Mouse (Mus musculus) G1E (cell line): ENCODE results near the gene Nlk. TPM values are rescaled to one million over a fixed set of nuclear protein-coding genes. Genes with fewer than 3 reads are reported as not detected.
"Not testable (repeated sequence)": the region's sequence is repeated elsewhere in the genome, so short reads cannot be mapped to it uniquely, and the experiment has no call there.

Experiments used
- ATAC-seq: 2 replicates; pipeline ENCODE4 v1.8.0; 2016; ENCODE audit warnings: mild to moderate bottlenecking; ENCODE audit not compliant: insufficient number of reproducible peaks, poor library complexity, low FRiP score, severe bottlenecking; ENCODE audit errors: extremely low read depth
- DNase-seq: peaks from one replicate; pipeline ENCODE4 v3.0.0; 2012; ENCODE audit warnings: low spot score
- H3K27me3 ChIP-seq: 2 replicates; pipeline ENCODE4 v1.6.1; 2012; ENCODE audit warnings: mild to moderate bottlenecking, low read length, inconsistent platforms; ENCODE audit not compliant: insufficient read depth
- H3K36me3 ChIP-seq: replicated peaks from 2 replicates; pipeline ENCODE3; 2012; ENCODE audit warnings: mild to moderate bottlenecking, inconsistent platforms
- H3K4me1 ChIP-seq: 2 replicates; pipeline ENCODE4 v1.6.1; 2012; ENCODE audit warnings: low read depth, low read length, inconsistent platforms, mixed read lengths; ENCODE audit not compliant: insufficient read depth
- H3K4me3 ChIP-seq: 2 replicates; pipeline ENCODE4 v1.5.1; 2012; ENCODE audit warnings: low read depth, mild to moderate bottlenecking, inconsistent platforms, low read length, moderate library complexity, mixed read lengths
- H3K9me3 ChIP-seq: replicated peaks from 2 replicates; pipeline ENCODE4 v1.6.1; 2012; ENCODE audit warnings: inconsistent platforms
- CTCF ChIP-seq: IDR thresholded peaks from 2 replicates; pipeline ENCODE4 v1.5.1; 2012; ENCODE audit warnings: low read depth, low read length, inconsistent platforms, mixed read lengths
- GATA1 ChIP-seq: IDR thresholded peaks from 2 replicates; pipeline ENCODE4 v1.6.1; 2012; ENCODE audit warnings: borderline replicate concordance, low read length, inconsistent platforms, mixed read lengths
- GATA2 ChIP-seq: IDR thresholded peaks from 2 replicates; pipeline ENCODE4 v1.6.1; 2012; ENCODE audit warnings: low read depth, low read length, inconsistent platforms, borderline replicate concordance
- POLR2AphosphoS5 ChIP-seq: IDR thresholded peaks from 2 replicates; pipeline ENCODE4 v1.6.1; 2012; ENCODE audit warnings: low read depth, low read length, inconsistent platforms; ENCODE audit not compliant: insufficient replicate concordance
- TAL1 ChIP-seq: conservative IDR thresholded peaks from 2 replicates; pipeline ENCODE4 v1.6.1; 2012; ENCODE audit warnings: low read depth, low read length, inconsistent platforms, mixed read lengths
- polyA plus RNA-seq: library from polyadenylated mRNA; stranded (reverse); fragments of >175 nt; gene quantifications from 2 replicates; pipeline ENCODE4 v1.2.3, GENCODE M21; 2012
- total RNA-seq, 2 experiments: library from RNA; stranded (forward) in 1 of 2; stranded (reverse) in 1 of 2; fragments of 200-1000 nt in 1 of 2; fragments of >200 nt in 1 of 2; fragmentation: Nextera tagmentation in 1 of 2; gene quantifications; 2 replicates each; pipeline ENCODE4 v1.2.3; 2014 to 2017

Nlk gene
- total and polyA plus RNA-seq, 3 experiments = 8.2 to 32.9 (median 29.4) TPM

DNA sequence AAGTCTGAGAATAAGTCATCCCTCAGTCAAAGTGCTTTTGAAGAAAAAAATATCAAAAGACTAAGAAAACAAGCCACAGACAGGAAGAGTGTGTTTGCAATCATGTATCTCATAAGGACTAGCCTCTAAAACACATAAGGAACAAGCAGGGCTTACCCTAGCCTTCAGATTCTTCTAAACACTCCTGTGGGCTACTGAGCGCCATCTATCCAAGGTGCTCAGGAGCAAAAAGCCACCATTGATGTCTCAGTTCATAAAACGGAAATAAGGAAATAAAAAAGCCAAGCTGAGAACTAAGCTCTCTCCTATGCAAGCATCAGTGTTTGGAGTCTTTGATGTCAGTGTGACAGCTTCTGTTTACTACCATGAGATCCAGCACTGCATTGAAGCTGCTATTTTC, 18.4 kb downstream of the Nlk start:
- H3K4me3 ChIP-seq = no peak overlapping the region
- H3K27me3 ChIP-seq = no peaks in the 10 kb centered on the region
- peaks cover 19% of the 10 kb centered on the region for H3K36me3 ChIP-seq
- no peak for ATAC-seq
- DNase-seq = no peak
- H3K4me1 ChIP-seq = no peaks in the 10 kb centered on the region
- TF ChIP-seq POLR2AphosphoS5 (no peak), GATA1 (no peak), CTCF (no peak), TAL1 (no peak), GATA2 (no peak)
- no peaks in the 10 kb centered on the region for H3K9me3 ChIP-seq

DNA sequence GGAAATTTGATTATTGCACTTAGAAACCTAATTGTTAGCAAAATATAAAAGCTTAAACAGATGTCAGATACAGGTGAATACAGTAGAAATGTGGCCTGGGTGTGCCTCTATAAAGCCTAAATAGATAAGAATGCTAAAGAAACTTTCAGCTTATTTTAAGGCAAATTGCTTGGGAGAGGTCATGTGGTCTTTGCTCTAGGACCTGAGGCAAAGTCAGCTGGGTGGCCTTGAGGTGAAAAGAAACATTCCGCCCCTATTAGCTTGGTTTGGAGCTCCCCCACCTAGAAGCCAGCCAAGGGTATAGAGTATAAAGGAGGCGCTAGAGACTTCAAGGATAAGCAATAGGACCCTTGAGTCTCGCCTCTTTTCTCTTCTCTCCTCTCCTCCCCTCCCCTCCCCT, 28.5 kb downstream of the Nlk start:
- Histone ChIP-seq H3K4me1 (peaks cover 2% of the 10 kb centered on the region; the same call in 1 of the 2 replicates), H3K9me3 (no peaks in the 10 kb centered on the region), H3K36me3 (no peaks in the 10 kb centered on the region), H3K4me3 (no peak overlapping the region), H3K27me3 (no peaks in the 10 kb centered on the region)
- TF ChIP-seq GATA1 = no peak
- TF ChIP-seq POLR2AphosphoS5 = no peak
- no peak for TF ChIP-seq TAL1
- TF ChIP-seq GATA2 = no peak
- no peak for TF ChIP-seq CTCF
- no peak for ATAC-seq
- DNase-seq = no peak

DNA sequence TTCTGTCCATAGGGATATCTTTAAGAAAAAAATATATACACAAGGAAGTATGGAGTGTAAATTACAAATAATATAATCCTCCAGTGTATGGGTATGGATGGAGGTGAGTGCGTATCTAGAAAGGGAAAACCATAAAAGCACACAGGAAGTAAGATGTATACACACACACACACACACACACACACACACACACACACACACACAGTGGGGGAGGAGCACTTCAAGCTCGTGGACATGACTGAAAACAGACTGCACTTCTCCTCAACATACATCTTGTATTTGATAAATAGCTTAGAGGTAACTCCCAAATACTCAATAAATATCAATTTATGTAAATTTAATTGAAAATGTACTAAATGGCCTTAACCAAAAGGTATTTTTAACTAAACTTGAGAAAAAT, 32.3 kb downstream of the Nlk start:
- H3K9me3 ChIP-seq = no peaks in the 10 kb centered on the region
- H3K4me3 ChIP-seq = no peak overlapping the region
- peaks cover 2% of the 10 kb centered on the region; the same call in 1 of the 2 replicates for H3K4me1 ChIP-seq
- H3K27me3 ChIP-seq = no peaks in the 10 kb centered on the region
- ATAC-seq = no peak
- DNase-seq = no peak
- peaks cover 6% of the 10 kb centered on the region for H3K36me3 ChIP-seq
- TF ChIP-seq TAL1 = no peak
- no peak for TF ChIP-seq GATA1
- TF ChIP-seq GATA2 = no peak
- no peak for TF ChIP-seq CTCF
- no peak for TF ChIP-seq POLR2AphosphoS5

GRCm38 (mm10) chr11:78663916-78664315, 33.3 kb downstream of the Nlk start:
- Histone ChIP-seq H3K4me1 (peaks cover 2% of the 10 kb centered on the region; the same call in 1 of the 2 replicates), H3K36me3 (peaks cover 15% of the 10 kb centered on the region), H3K9me3 (no peaks in the 10 kb centered on the region), H3K27me3 (no peaks in the 10 kb centered on the region), H3K4me3 (no peak overlapping the region)
- no peak for DNase-seq
- ATAC-seq = no peak
- TF ChIP-seq GATA1 (no peak), CTCF (no peak), GATA2 (no peak), POLR2AphosphoS5 (no peak), TAL1 (no peak)

DNA sequence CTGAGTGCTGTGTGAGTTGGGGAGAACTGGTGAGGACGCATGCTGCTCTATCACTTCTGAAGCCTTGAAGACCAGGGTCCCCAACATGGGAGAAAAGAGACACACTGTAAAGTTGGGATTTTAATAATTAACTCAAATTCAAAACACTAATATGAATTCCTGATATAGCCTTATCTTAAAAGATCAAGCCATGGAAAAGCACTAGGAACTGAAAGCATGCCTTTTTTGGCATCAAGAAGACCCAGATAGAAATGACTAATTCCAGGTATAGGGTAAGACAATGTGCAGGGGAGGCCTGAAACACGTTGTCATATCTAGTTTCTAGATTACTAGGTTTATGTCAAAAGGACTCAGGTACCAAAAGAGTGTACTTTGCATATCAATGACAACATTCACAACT, 48.0 kb downstream of the Nlk start:
- Histone ChIP-seq H3K4me1 (no peaks in the 10 kb centered on the region), H3K4me3 (no peak overlapping the region), H3K9me3 (no peaks in the 10 kb centered on the region), H3K36me3 (peaks cover 12% of the 10 kb centered on the region), H3K27me3 (no peaks in the 10 kb centered on the region)
- no peak for ATAC-seq
- TF ChIP-seq GATA1 (no peak), CTCF (no peak), TAL1 (no peak), GATA2 (no peak), POLR2AphosphoS5 (no peak)
- DNase-seq = no peak

DNA sequence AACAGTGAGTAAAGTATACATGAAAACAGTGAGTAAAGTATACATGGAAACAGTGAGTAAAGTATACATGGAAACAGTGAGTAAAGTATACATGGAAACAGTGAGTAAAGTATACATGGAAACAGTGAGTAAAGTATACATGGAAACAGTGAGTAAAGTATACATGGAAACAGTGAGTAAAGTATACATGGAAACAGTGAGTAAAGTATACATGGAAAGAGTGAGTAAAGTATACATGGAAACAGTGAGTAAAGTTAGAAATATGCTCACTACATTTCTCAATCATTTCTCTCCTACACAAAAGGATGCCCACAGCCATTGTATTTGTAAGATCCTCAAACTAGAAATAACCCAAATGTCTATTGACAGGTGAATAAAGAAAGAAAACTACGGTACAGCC, 48.8 kb downstream of the Nlk start:
- not testable (repeated sequence) for DNase-seq, ATAC-seq, H3K27me3 ChIP-seq, H3K9me3 ChIP-seq, H3K4me3 ChIP-seq, H3K4me1 ChIP-seq
- H3K36me3 ChIP-seq = peaks cover 15% of the 10 kb centered on the region

- DNase-seq = no peak
- Histone ChIP-seq H3K4me1 (no peaks in the 10 kb centered on the region), H3K27me3 (no peaks in the 10 kb centered on the region), H3K4me3 (no peak overlapping the region), H3K9me3 (no peaks in the 10 kb centered on the region), H3K36me3 (peaks cover 19% of the 10 kb centered on the region)
- TF ChIP-seq CTCF = no peak
- TF ChIP-seq GATA1 = no peak
- no peak for TF ChIP-seq TAL1
- no peak for TF ChIP-seq POLR2AphosphoS5
- no peak for TF ChIP-seq GATA2
- no peak for ATAC-seq
Measured at GRCm38 (mm10) chr11:78643746-78644145, 53.4 kb downstream of the Nlk start.
